ENCODE assay signal across 13 mouse cellular contexts in the genomic region with DNA sequence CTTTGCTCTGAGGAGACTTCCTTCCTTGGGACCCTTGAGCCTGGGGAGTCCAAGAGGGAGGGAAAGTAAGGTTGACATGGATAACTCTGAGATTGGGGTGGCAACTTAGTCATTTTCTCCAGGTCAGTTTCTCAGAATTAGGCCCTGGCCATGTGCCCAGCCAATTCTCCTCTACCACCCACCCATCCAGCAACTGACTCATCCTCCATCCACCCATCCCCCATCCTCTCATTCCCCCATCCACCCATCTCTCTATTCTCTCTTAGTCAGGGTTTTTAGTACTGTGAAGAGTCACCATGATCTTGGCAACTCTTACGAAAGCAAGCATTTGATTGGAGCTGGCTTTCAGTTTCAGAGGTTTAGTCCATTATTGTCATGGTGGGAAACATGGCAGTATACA. TPM values are rescaled to one million over a fixed set of nuclear protein-coding genes. Genes with fewer than 3 reads are reported as not detected.
DNase-seq lines count a peak whose midpoint lies in the region.
"Had no signal": no experiment of that assay in that cellular context is flagged by ENCODE, and none has a peak within 500 bp of the region (broad histone marks: within the 10 kb centered on the region; RNA-seq: fewer than 3 reads in every experiment).

No protein-coding gene starts in this region.

- peak; percentile 2 for DNase-seq in adrenal gland, postnatal 14 days
- DNase-seq in adrenal gland, postnatal 25 days, result no peak
- peak; percentile 0 for DNase-seq in layer of hippocampus, adult 9-11 months
- no peak for DNase-seq in layer of hippocampus, adult 18-20 months (ENCODE audit: low spot score in 2 of 2)
- DNase-seq in urinary bladder, postnatal 25 days (ENCODE audit: low spot score), result peak; percentile 2
- DNase-seq in urinary bladder, postnatal 10 days (ENCODE audit: low spot score), result no peak
- DNase-seq in testis, postnatal 14 days (ENCODE audit: low spot score), result peak; percentile 2
- DNase-seq in spleen, postnatal 36 days (ENCODE audit: low spot score in 2 of 2), result no peak
- DNase-seq: cerebellum, adult 8-10 months; kidney, adult 9 months; retina, postnatal 1 day had no signal

RNA-seq across cellular contexts. Expression of a gene that starts 28.3 kb away (rescaled TPM):
- total RNA-seq in adrenal gland, postnatal 14 days (2021), result 17.1 and 20.4 TPM in 2 replicates
- total RNA-seq in adrenal gland, postnatal 25 days (2021), result 17.7 and 24.9 TPM in 2 replicates
- 1 to 10 TPM in 1 of 2 experiments, under 1 TPM in 1; 0.79 to 1.2 TPM for total RNA-seq in layer of hippocampus, adult 18-20 months (2021)
- total RNA-seq: granulocyte monocyte progenitor cell, adult 5-6 weeks; megakaryocyte-erythroid progenitor cell, adult 5-6 weeks had no signal

Comparison
In these comparisons a context has a peak if more than half of its experiments do, and no peak if none do; other contexts are left out.
1. DNase-seq: peak in adrenal gland, postnatal 14 days (single experiment), layer of hippocampus, adult 9-11 months (single experiment), urinary bladder, postnatal 25 days (single experiment) and testis, postnatal 14 days (single experiment); none in adrenal gland, postnatal 25 days (single experiment), layer of hippocampus, adult 18-20 months (0 of 2), urinary bladder, postnatal 10 days (single experiment) and spleen, postnatal 36 days (0 of 2).